Mouse (Mus musculus) left cerebral cortex, postnatal 25 days (tissue): ENCODE data around the gene Csnk1g2. TPM values are rescaled to one million over a fixed set of nuclear protein-coding genes. Genes with fewer than 3 reads are reported as not detected.

Experiments used
- DNase-seq, 2 experiments: peaks; one replicate each; pipeline ENCODE4 v3.0.0; 2022; ENCODE audit warnings: low spot score in 2 of 2, mixed read lengths in 1 of 2
- intact Hi-C: fragments of 180-260 bp; cut with DNase I; formaldehyde crosslinking; loops from one replicate; pipeline ENCODE4 v1.15.1; 2025
- total RNA-seq, 2 experiments: library from RNA; stranded (reverse); gene quantifications; 2 replicates each; pipeline ENCODE4 v1.2.3; 2021

Gene Csnk1g2
- total RNA-seq = 100 to 1,000 TPM; 222 to 247 TPM

DNA sequence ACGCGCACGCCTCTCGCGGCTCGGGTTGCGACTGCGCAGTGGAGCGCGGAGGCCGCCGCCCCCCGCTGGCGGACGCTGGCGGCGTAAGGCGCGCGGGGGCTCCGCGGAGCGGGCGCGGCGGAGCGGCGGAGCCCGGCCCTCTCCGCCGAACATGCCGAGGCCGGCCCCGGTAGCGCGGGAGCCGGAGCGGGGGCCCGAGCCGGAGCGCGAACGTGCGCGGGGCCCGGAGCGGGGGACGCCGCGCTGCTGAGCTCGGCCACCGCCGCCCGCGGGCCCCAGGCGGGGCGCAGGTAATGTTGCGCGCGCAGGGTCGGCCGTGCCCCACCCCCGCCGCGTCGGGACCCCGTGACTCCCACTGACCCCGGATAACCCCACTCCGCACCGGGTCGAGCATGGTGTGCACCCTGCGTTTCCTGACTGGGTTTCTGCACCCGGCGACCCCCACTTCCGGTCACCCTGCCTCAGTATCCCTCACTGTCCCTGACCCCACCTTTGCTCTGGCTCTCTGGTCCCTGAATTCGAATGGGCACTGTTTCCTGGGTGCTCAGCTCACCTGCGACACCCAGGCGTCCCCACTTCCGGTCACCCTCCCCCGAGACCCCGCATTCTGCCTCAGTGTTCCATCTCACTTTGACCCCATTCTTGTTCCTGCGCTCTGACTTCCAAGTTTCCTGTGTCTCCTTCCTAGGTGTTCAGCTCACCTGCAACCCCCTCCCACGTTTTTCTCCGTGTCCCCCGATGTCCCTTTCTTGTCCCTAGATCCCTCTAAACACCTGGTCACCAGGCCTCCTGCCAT, at the start of gene Csnk1g2:
TSS of gene Csnk1g2 (plus strand) at position 178 of the 796 bp plus-strand sequence.
- intact Hi-C loops = loop anchor here (1.0 to 5.0 kb wide), 4 partner anchors 34 to 56 kb away; partner anchors contain the start of genes Btbd2 and Klf16
- peak in 1 of 2 experiments; percentile 30 for DNase-seq

- intact Hi-C loops = no loop called here
- DNase-seq = peak in 1 of 2 experiments; percentile 83
Measured at GRCm38 (mm10) chr10:80573944-80574343, 48.7 kb upstream of the Csnk1g2 start.

- DNase-seq = peak in 1 of 2 experiments; percentile 43
- intact Hi-C loops = loop anchor here (5.0 kb wide), 1 partner anchor 82 kb away; the partner anchor contains the start of gene Btbd2
Measured at GRCm38 (mm10) chr10:80574896-80575295, 47.7 kb upstream of the Csnk1g2 start.

- no peak for DNase-seq
- intact Hi-C loops = loop anchor here (2.0 to 5.0 kb wide), 2 partner anchors 47 to 81 kb away; partner anchors contain the start of genes Btbd2 and Csnk1g2
Measured at GRCm38 (mm10) chr10:80575925-80576324, 46.7 kb upstream of the Csnk1g2 start.

GRCm38 (mm10) chr10:80576351-80577194, 46.1 kb upstream of the Csnk1g2 start:
- intact Hi-C loops = loop anchor here (2.0 to 5.0 kb wide), 2 partner anchors 46 to 81 kb away; partner anchors contain the start of genes Btbd2 and Csnk1g2
- peak in 1 of 2 experiments; percentile 31 for DNase-seq

- peak; percentile 96 to 97 for DNase-seq
- intact Hi-C loops = loop anchor here (2.0 to 5.0 kb wide), 2 partner anchors 45 to 80 kb away; partner anchors contain the start of genes Btbd2 and Csnk1g2
Measured at GRCm38 (mm10) chr10:80577195-80578130, 45.2 kb upstream of the Csnk1g2 start, which contains the start of gene Klf16. Gene Klf16 (minus strand): TSS chr10:80577321.

GRCm38 (mm10) chr10:80578131-80578750, 44.4 kb upstream of the Csnk1g2 start:
- intact Hi-C loops = loop anchor here (5.0 kb wide), 1 partner anchor 79 kb away; the partner anchor contains the start of gene Btbd2
- peak in 1 of 2 experiments; percentile 57 for DNase-seq

DNA sequence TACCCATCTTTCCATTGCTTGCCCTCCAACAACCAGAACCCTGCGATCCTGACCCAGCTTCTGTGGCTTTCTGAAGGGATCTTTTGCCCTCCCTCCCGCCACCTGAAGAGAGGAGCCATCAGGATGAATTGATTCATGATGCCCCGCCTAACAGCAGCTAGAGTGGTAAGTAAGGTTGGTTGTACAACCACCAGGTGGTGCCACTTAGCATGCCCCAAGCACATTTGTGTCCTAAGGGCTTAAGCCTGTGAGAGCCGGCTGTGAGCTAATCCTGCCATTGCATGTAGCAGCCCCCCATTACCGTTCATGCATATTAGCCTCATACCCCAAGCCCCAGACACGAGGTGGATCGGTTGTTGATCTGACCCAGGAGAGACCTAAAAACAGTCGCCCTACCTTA, 43.7 kb upstream of the Csnk1g2 start:
- peak in 1 of 2 experiments; percentile 60 for DNase-seq
- intact Hi-C loops = loop anchor here (5.0 kb wide), 1 partner anchor 78 kb away; the partner anchor contains the start of gene Btbd2

- intact Hi-C loops = no loop called here
- DNase-seq = peak in 1 of 2 experiments; percentile 23
Measured at GRCm38 (mm10) chr10:80583047-80583446, 39.6 kb upstream of the Csnk1g2 start.

GRCm38 (mm10) chr10:80584045-80584488, 38.6 kb upstream of the Csnk1g2 start:
- peak in 1 of 2 experiments; percentile 8 for DNase-seq
- intact Hi-C loops = no loop called here

DNA sequence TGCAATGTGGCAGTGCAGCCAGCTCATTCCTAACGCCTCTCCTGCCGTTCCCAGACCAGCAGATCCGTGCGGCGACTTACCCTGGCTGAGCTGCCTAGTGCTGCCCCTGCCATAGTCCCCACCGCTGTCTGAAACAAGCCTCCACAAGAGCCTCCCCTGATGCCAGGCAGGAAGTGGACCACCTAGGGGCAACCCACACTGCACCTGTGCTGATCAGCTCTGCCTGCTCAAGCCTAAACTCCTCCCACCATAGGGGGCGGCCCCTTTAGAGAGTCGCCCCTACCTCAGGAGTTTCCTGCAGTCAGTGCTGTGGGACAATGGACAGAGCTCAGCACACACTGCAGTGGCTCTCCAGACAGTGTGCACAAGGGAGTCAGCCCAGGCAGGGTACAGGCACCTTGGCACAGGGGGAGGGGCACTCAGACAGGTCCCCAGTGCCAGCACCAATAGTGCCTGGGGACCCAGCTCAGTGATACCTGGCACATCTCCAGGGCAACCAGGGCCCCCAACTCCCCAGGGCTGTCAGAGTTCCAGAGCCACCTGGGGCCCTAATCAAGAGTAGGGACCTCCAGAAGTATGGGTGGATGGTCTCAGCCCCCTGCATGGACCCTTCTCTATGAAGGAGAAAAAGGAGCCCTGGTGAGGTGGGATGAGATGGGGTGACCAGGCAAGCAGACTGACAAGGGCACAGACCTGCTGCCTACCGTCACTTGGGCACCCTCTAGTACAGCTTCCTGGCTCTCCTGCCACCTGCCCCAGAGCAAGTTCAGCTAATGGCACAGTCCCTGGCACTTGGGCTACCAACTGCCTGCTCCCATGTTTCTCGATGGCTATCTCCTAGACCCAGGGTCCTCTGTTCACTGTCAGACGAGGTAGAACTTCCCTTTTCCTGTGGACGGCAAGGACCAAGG, 37.7 kb upstream of the Csnk1g2 start:
- DNase-seq = peak in 1 of 2 experiments; percentile 1
- intact Hi-C loops = loop anchor here (5.0 kb wide), 1 partner anchor 92 kb away; the partner anchor contains the start of gene Mknk2

DNA sequence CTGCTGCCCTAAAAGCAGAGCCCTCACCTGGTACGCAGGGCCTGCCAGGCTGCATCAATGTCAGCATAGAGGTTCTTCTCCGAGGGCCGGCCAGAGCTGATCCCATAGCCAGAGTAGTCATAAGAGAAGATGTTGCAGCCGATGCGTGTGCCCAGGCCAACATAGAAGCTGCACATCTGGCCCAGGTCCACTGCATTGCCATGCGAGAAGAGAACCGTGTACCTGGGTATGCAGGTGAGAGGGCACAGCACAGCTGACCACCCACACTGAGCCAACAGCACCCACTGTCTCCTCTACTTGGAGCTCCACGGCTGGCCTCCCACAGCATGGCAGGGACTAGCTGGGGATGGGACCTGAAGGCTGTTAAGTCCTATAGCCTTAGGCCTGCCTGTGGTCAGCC, 37.1 kb upstream of the Csnk1g2 start:
- intact Hi-C loops = loop anchor here (5.0 kb wide), 1 partner anchor 92 kb away; the partner anchor contains the start of gene Mknk2
- no peak for DNase-seq

DNA sequence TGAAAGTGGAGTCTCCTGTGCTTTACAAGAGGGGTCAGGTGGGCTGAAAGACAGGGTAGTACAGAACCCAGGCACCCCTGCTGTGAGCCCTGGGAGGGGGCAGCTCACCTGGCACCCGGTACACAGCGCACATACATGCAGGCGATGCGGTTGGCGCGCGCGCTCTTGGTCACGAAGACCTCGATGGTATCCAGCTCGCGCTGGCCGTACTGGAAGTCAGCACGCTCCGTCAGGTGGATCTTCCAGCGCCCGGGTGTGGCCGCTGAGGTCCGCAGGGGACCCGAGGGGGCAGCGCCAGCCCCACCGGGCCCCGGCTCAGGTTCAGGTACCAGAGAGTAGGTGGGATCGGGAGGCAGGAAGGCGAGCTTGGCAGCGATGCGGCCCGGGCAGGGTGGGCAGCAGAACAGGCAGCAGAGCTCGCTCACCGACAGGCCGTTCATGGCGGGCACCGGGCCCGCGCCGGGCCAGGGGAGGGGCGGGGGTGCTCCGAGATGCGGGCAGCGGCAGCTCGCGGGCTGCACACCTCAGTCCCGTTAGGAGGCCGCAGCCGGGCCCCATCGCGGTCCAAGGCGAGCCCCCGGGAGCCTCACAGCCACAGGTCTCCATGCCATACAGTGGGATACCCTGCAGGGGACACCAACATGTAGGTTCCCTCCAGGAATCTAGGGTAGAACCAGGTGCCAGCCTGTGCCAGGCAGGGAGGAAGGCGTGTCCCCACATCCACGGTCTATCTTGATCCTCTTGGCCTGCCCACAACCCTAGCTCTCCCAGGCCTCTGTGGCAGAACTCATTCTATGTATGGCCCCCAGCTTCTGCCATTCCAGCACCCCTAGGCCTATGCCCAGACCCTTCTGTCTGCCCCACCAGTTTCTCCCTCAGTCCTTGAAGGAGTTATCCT, 36.0 kb upstream of the Csnk1g2 start:
- no peak for DNase-seq
- intact Hi-C loops = loop anchor here (5.0 kb wide), 1 partner anchor 91 kb away; the partner anchor contains the start of gene Mknk2

GRCm38 (mm10) chr10:80587305-80587657, 35.4 kb upstream of the Csnk1g2 start:
- intact Hi-C loops = loop anchor here (5.0 kb wide), 1 partner anchor 90 kb away; the partner anchor contains the start of gene Mknk2
- DNase-seq = no peak

GRCm38 (mm10) chr10:80589127-80589878, 33.3 kb upstream of the Csnk1g2 start:
- DNase-seq = no peak
- intact Hi-C loops = loop anchor here (5.0 kb wide), 1 partner anchor 88 kb away; the partner anchor contains the start of gene Mknk2
